Mouse (Mus musculus) liver, embryonic 15.5 days (tissue): ENCODE measurements around the gene Fam169a. TPM values are rescaled to one million over a fixed set of nuclear protein-coding genes. Genes with fewer than 3 reads are reported as not detected.
A peak's percentile ranks its signal among the peaks of the same experiment; 100 is the strongest.
"Not testable (repeated sequence)": the region's sequence is repeated elsewhere in the genome, so short reads cannot be mapped to it uniquely, and the experiment has no call there.

ENCODE experiments used
- ATAC-seq: fragments of 200-750 bp; cut with Nextera tagmentation; 2 replicates; pipeline ENCODE4 v1.8.0; 2017; ENCODE audit warnings: moderate number of reproducible peaks, mild to moderate bottlenecking, moderate library complexity; ENCODE audit not compliant: insufficient read depth
- H3K27ac ChIP-seq: fragments of 300-500 bp; sonication (generic); replicated peaks from 2 replicates; pipeline ENCODE4 v1.5.1; 2015; ENCODE audit warnings: mild to moderate bottlenecking, inconsistent platforms
- H3K27me3 ChIP-seq: fragments of 300-500 bp; sonication (generic); 2 replicates; pipeline ENCODE4 v1.6.1; 2015; ENCODE audit warnings: mild to moderate bottlenecking, inconsistent platforms
- H3K36me3 ChIP-seq: fragments of 300-500 bp; sonication (generic); replicated peaks from 2 replicates; pipeline ENCODE4 v1.6.1; 2015; ENCODE audit warnings: moderate library complexity, mild to moderate bottlenecking, inconsistent platforms
- H3K4me1 ChIP-seq: fragments of 300-500 bp; sonication (generic); replicated peaks from 2 replicates; pipeline ENCODE4 v1.6.1; 2015; ENCODE audit warnings: inconsistent platforms
- H3K4me2 ChIP-seq: fragments of 300-500 bp; sonication (generic); 2 replicates; pipeline ENCODE4 v1.6.1; 2015; ENCODE audit warnings: moderate library complexity, mild to moderate bottlenecking, inconsistent platforms
- H3K4me3 ChIP-seq: fragments of 300-500 bp; sonication (generic); replicated peaks from 2 replicates; pipeline ENCODE4 v1.5.1; 2015; ENCODE audit warnings: mild to moderate bottlenecking, inconsistent platforms
- H3K9ac ChIP-seq: fragments of 300-500 bp; sonication (generic); 2 replicates; pipeline ENCODE4 v1.6.1; 2015; ENCODE audit warnings: moderate library complexity, mild to moderate bottlenecking, inconsistent platforms
- H3K9me3 ChIP-seq: fragments of 300-500 bp; sonication (generic); replicated peaks from 2 replicates; pipeline ENCODE4 v1.6.1; 2016; ENCODE audit warnings: inconsistent platforms
- WGBS: fragments of 180-500 bp; shearing (Covaris S2); methylation state at CpG from one replicate; pipeline ENCODE4 v1.1.7; 2015; ENCODE audit warnings: mixed read lengths; ENCODE audit not compliant: insufficient replicate concordance; 5-methylcytosine and 5-hydroxymethylcytosine counted together
- polyA plus RNA-seq: library from polyadenylated mRNA; unstranded; fragments of >200 nt; fragmentation: Nextera tagmentation; extraction: Ambion mirVana; gene quantifications from 2 replicates; pipeline ENCODE4 v1.2.1, GENCODE M21; 2015

Fam169a gene
- polyA plus RNA-seq, 1 experiment from 2014 or later: 0.98 TPM

DNA sequence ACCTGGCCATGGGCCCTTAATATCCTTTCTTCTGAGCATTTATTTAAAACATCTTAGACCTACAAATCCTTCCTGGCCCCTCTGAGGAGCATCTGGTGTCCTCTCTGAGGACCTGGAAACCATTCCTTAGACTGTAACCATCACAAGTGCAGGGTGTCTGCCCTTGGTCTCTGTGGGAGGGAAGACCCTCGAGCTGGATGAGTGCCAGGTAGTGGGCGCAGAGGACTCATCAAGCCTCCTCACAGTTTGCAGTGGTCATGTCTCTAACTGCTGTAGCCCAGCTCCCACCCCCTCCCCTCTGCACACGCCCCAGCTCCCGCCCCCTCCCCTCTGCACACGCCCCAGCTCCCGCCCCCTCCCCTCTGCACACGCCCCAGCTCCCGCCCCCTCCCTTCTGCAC, 6.8 kb upstream of the Fam169a start:
- H3K27me3 ChIP-seq: no peaks in the 10 kb centered on the region
- H3K4me3 ChIP-seq: no peak overlapping the region
- H3K9ac ChIP-seq: no peak overlapping the region
- H3K36me3 ChIP-seq: no peaks in the 10 kb centered on the region
- no peaks in the 10 kb centered on the region for H3K9me3 ChIP-seq
- no peak overlapping the region for H3K27ac ChIP-seq
- H3K4me1 ChIP-seq: peaks cover 39% of the 10 kb centered on the region
- 62% methylated on average over 8 of the region's 8 CpGs for WGBS
- no peak for ATAC-seq
- H3K4me2 ChIP-seq: no peak overlapping the region

DNA sequence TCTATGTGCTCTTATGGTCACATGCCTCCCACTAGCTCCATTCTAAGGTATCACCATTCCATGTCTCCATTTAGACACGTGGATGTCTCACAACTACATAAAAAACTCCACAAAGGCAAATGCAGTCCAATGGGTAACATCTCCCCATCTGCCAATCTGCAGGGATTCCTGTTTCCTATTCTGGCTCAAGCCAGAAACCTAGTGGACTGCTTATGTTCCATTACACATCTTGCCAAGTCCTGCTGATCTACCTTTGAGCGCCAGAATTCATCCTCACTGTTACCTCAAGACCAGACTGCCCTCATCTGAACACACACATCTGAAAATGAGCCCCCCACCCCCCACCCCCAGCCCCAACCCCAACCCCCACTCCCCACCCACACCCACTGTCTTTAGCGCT, 4.9 kb upstream of the Fam169a start:
- no peak for ATAC-seq
- WGBS: 80% methylated on average over 3 of the region's 3 CpGs
- Histone ChIP-seq H3K9me3 (no peaks in the 10 kb centered on the region), H3K4me1 (peaks cover 55% of the 10 kb centered on the region), H3K4me3 (no peak overlapping the region), H3K36me3 (no peaks in the 10 kb centered on the region), H3K9ac (no peak overlapping the region), H3K27ac (no peak overlapping the region), H3K4me2 (no peak overlapping the region), H3K27me3 (no peaks in the 10 kb centered on the region)

DNA sequence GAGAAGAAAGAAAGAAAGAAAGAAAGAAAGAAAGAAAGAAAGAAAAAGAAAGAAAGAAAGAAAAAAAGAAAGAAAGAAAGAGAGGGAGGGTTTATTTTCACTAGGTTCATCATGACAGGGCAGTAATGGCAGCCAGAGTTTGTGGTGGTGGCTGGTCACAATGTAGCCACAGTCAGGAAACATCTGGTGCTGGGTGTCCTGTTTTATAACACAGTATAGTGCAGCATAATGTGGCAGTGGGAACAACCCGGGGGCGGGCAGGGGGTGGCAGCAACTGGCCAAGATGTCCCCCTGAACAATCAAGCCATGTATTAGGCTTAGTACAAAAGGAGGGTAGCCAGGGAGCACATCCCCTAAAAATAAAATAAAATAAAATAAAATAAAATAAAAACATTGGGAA, 3.7 kb upstream of the Fam169a start:
- Histone ChIP-seq H3K36me3 (no peaks in the 10 kb centered on the region), H3K9ac (no peak overlapping the region), H3K27ac (peak overlapping the region; percentile 68), H3K4me3 (no peak overlapping the region), H3K4me1 (peaks cover 59% of the 10 kb centered on the region), H3K9me3 (no peaks in the 10 kb centered on the region), H3K27me3 (no peaks in the 10 kb centered on the region), H3K4me2 (no peak overlapping the region)
- WGBS: 19% methylated on average over 2 of the region's 2 CpGs
- ATAC-seq: no peak

DNA sequence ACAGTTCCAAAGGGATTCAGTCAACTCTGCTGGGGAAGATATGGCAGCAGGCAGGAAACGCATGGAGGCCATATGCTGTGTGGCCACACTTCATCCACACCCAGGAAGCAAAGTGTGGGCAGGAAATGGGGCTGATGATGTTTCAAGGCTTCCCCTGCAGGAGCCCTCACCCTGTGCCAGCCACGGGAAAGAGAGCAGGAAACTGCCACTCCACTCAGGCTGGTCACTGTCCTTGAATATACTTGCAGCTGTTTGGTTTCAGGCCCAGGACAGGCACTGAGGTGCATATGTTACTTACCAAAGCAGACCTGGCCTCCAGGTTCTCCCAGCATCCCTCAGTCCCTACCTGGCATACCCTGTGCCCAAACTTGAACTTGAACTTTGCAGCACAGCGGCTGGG, 2.7 kb upstream of the Fam169a start:
- ATAC-seq: peak; percentile 13; the same call in 1 of the 2 replicates
- peaks cover 66% of the 10 kb centered on the region for H3K4me1 ChIP-seq
- H3K4me2 ChIP-seq: peak overlapping the region; percentile 59
- no peaks in the 10 kb centered on the region for H3K36me3 ChIP-seq
- no peaks in the 10 kb centered on the region for H3K9me3 ChIP-seq
- peak overlapping the region; percentile 40 for H3K9ac ChIP-seq
- H3K27ac ChIP-seq: peak overlapping the region; percentile 68
- 35% methylated on average over 3 of the region's 3 CpGs for WGBS
- peak overlapping the region; percentile 20 for H3K4me3 ChIP-seq
- H3K27me3 ChIP-seq: peaks cover 6% of the 10 kb centered on the region; the same call in 1 of the 2 replicates

DNA sequence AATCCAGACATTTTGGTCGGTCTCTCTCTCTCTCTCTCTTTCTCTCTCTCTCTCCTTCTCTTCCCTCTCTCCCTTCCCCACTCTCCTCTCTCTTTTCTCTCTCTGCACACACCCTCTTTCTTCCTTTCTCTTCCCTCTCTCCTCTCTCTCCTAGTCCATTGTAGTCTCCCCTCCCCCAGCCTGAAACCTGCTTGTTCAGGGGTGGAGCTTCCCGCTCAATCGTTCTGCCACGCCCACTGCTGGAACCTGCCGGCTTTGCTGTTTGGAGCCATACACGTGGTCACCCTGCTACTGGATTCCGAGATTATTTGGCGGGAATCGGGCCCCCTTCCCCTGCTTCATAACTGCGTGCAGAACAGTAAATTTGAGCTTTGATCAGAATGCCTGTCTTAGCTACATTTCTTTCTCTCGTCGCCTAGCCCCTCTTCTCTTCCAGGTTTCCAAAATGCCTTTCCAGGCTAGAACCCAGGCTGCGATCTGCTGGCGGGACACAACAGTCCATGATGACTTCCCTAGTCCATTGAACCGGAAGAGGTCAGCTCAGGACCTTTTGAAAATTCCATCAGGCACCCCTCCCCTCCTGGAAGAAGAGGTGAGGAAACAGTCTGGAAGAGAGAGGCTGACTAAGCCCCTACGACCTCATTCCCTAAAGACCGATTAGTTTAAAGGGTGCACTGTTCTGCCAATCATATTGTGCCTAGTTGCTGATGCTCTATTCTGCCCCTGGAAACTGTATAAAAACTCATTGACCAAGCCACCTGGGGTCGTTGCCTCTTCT, 2.1 kb upstream of the Fam169a start:
- H3K27me3 ChIP-seq: peaks cover 10% of the 10 kb centered on the region
- peak overlapping the region; percentile 59 for H3K4me2 ChIP-seq
- not testable (repeated sequence) for H3K36me3 ChIP-seq, H3K9me3 ChIP-seq
- 28% methylated on average over 18 of the region's 18 CpGs for WGBS
- peak overlapping the region; percentile 40 for H3K9ac ChIP-seq
- peak; percentile 30; the same call in 1 of the 2 replicates for ATAC-seq
- H3K4me1 ChIP-seq: peaks cover 70% of the 10 kb centered on the region
- H3K27ac ChIP-seq: peak overlapping the region; percentile 68
- peak overlapping the region; percentile 20 for H3K4me3 ChIP-seq

DNA sequence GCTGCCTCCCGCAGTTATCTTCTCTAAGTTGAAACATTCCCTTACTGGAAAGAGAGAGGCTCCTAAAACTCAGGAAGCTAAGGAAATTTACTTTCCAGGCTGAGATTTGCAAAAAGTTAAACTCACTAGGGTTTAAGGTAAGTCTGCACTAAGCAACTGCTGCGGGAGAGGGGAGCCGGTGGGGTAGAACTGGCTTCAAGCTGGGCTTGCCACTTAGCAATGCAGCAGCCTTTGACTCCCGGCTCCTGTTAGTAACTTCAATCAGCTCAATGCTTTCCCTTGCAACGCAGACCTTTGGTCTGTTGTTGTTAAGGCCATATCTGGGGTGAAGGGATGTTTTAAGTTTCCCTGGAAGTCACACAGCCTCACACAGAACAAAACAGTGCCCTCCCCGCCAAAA, 605 bp downstream of the Fam169a start:
- no peak for ATAC-seq
- Histone ChIP-seq H3K9ac (peak overlapping the region; percentile 33), H3K36me3 (no peaks in the 10 kb centered on the region), H3K27me3 (peaks cover 33% of the 10 kb centered on the region), H3K4me2 (peak overlapping the region; percentile 74), H3K4me3 (peak overlapping the region; percentile 58), H3K27ac (peak overlapping the region; percentile 86), H3K4me1 (peaks cover 78% of the 10 kb centered on the region), H3K9me3 (no peaks in the 10 kb centered on the region)
- 36% methylated on average over 6 of the region's 6 CpGs for WGBS

DNA sequence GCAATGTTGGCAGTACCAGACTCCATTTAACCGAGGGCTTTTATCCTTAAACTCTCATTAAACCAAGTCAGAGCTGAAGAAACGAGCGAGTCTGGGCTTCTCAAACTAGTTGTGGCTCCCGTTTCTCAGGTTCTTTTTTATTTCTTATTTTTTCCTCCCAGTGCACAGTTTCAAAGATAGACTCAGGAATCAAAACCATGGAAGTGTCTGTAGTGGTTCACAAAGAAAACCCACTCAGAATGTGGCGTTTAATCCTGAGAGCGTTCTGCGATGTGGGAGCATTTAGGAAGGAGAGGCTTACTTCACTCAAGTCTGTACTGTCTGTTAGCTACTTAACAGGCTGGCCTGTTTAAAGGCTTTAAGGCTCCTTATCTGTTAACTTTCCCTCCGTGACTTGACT, 1.1 kb downstream of the Fam169a start:
- peak overlapping the region; percentile 58 for H3K4me3 ChIP-seq
- H3K4me1 ChIP-seq: peaks cover 78% of the 10 kb centered on the region
- H3K27me3 ChIP-seq: peaks cover 37% of the 10 kb centered on the region
- H3K4me2 ChIP-seq: peak overlapping the region; percentile 74
- H3K36me3 ChIP-seq: no peaks in the 10 kb centered on the region
- H3K9me3 ChIP-seq: no peaks in the 10 kb centered on the region
- H3K9ac ChIP-seq: peak overlapping the region; percentile 33; the same call in 1 of the 2 replicates
- 69% methylated on average over 8 of the region's 8 CpGs for WGBS
- H3K27ac ChIP-seq: peak overlapping the region; percentile 86
- ATAC-seq: no peak

DNA sequence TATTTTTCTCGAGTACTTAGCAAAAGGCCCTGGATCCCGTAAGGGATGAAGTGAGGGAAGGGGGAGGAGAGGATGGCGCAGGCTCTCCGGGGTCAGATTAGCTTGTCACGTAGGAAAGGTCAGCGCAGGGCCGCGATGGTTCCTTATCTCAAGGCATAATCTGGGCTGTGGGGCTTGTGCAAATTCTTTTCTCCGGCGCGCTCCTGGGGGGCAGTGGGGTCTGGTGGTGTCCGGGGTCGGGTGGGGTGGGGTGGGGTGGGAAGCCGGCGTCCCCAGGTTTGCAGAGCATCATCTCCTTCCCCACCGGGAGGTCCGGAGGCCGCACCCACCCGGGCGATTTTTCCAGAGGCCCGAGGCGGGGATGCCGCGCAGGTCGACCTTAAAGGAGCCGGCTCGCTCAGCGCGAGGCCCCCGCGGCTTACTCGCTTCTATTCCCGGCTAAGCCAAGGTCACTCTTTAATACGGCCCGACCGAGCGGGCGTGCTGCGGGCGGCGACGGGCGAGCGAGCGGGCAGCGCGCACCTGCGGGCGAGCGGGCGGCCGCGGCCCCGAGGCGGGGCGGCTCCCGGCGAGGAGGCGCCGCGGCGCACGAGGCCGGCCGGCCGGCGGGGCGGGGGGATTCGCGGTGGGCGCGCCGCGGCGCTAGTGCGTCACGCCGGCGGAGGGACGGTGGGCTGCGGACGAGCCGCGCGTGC, 4.0 kb downstream of the Fam169a start:
- peak overlapping the region; percentile 41; the same call in 1 of the 2 replicates for H3K27ac ChIP-seq
- peak overlapping the region; percentile 100 for H3K4me2 ChIP-seq
- H3K4me1 ChIP-seq: peaks cover 51% of the 10 kb centered on the region
- ATAC-seq: peak; percentile 25; the same call in 1 of the 2 replicates
- WGBS: under 1% methylated on average over 72 of the region's 85 CpGs
- no peaks in the 10 kb centered on the region for H3K36me3 ChIP-seq
- no peaks in the 10 kb centered on the region for H3K9me3 ChIP-seq
- peak overlapping the region; percentile 74 for H3K9ac ChIP-seq
- peak overlapping the region; percentile 75 for H3K4me3 ChIP-seq
- H3K27me3 ChIP-seq: peaks cover 54% of the 10 kb centered on the region

DNA sequence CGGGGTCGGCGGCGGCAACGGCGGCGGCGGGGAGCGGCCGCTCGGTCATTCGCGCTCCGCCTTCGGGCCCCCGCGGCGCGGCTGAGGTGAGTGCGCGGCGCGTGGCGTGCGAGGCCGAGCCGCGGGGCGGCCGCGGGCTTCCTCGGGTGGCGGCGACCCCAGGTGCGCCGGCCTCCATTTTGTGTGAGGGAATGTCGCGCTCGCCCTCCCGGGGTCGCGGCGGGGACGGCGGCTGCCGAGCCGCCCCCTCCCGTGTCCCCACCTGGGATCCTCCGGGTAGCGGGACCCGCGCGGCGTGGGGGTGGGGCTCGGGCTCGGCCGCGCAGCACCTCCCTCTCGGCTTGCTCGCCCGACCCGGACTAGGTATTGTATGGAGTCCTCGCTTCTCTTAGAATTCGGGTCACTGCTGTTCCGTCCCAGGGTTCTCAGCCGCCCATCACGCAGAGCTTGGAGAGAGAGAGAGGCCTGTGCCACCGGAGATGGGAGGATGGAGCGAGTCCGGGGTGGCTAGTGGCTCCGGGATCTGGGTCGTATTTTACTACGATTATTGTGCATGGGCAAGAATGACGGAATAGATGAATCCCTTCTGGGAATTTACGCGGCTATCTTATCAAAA, 4.6 kb downstream of the Fam169a start:
- Histone ChIP-seq H3K27ac (peak overlapping the region; percentile 41; the same call in 1 of the 2 replicates), H3K36me3 (no peaks in the 10 kb centered on the region), H3K4me2 (peak overlapping the region; percentile 100), H3K4me3 (peak overlapping the region; percentile 75), H3K9me3 (no peaks in the 10 kb centered on the region), H3K9ac (peak overlapping the region; percentile 74), H3K27me3 (peaks cover 54% of the 10 kb centered on the region), H3K4me1 (peaks cover 44% of the 10 kb centered on the region)
- ATAC-seq: peak; percentile 55
- WGBS: under 1% methylated on average over 61 of the region's 76 CpGs

DNA sequence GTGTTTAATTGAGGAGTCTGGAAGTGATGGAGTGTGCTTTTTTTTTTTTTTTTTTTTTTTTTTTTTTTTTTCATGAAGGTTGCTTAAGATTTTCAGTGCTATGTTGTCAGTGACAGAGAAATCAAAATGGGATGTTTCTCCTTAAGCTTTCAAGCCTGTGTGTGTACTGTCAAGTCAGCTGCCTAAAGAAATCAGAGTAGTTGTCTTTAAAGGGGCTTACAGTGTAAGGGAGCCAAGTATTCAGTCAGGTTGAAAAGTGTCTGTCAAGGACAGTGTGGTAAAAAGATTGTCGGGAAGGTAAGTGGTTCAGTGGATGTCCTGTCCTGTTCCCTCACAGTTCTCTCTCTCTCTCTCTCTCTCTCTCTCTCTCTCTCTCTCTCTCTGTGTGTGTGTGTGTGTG, 6.4 kb downstream of the Fam169a start:
- Histone ChIP-seq H3K9ac (no peak overlapping the region), H3K27me3 (peaks cover 54% of the 10 kb centered on the region), H3K9me3 (no peaks in the 10 kb centered on the region), H3K4me1 (peaks cover 27% of the 10 kb centered on the region), H3K4me3 (no peak overlapping the region), H3K36me3 (no peaks in the 10 kb centered on the region), H3K4me2 (no peak overlapping the region), H3K27ac (no peak overlapping the region)
- 71% methylated on average over 1 of the region's 1 CpGs for WGBS
- ATAC-seq: no peak

DNA sequence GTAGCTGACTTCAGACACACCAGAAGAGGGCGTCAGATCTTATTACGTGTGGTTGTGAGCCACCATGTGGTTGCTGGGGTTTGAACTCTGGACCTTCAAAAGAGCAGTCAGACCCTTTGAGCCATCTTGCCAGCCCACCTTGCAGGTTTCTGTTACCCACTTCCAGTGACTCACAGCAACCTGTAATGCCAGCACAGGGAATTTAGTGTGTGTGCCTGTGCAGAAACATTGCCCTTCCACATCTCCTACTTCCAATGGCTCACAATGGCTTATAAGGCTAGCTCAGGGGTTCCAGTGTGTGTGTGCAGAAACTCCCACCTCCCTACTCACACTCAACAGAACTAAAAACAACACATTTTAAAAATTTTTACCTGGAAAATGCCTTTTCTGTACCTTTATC, 10.5 kb downstream of the Fam169a start:
- H3K4me3 ChIP-seq: no peak overlapping the region

More for the DNA sequence above, 10.5 kb downstream of the Fam169a start:
- Histone ChIP-seq H3K36me3 (no peaks in the 10 kb centered on the region), H3K4me2 (no peak overlapping the region), H3K4me1 (peaks cover 11% of the 10 kb centered on the region), H3K27me3 (peaks cover 22% of the 10 kb centered on the region), H3K9ac (no peak overlapping the region), H3K27ac (no peak overlapping the region), H3K9me3 (no peaks in the 10 kb centered on the region)
- no peak for ATAC-seq
- 83% methylated on average over 2 of the region's 2 CpGs for WGBS
